Mouse (Mus musculus) testis, adult 2 months (tissue): ENCODE data around the gene Pik3r3.

ENCODE experiments used
- CTCF ChIP-seq: fragments of 200-500 bp; IDR thresholded peaks from 2 replicates; pipeline ENCODE4 v1.5.1; 2012; ENCODE audit warnings: low read depth, mild to moderate bottlenecking, inconsistent platforms, low read length, moderate library complexity; ENCODE audit not compliant: control insufficient read depth, insufficient read depth, insufficient replicate concordance
- POLR2A ChIP-seq: fragments of 200-500 bp; IDR thresholded peaks from 2 replicates; pipeline ENCODE4 v1.6.1; 2012; ENCODE audit warnings: low read depth, mild to moderate bottlenecking, inconsistent platforms, low read length, moderate library complexity; ENCODE audit not compliant: control insufficient read depth

- TF ChIP-seq CTCF (no peak), POLR2A (no peak)
These were observed 100.7 kb downstream of the Pik3r3 start for GRCm38 (mm10) chr4:116322127-116322526.
